Mouse (Mus musculus) liver, adult 2 months (tissue): ENCODE results near the gene Dhx34.

ENCODE experiments used
- CTCF ChIP-seq: fragments of 200-500 bp; IDR thresholded peaks from 2 replicates; pipeline ENCODE4 v1.5.1; 2011; ENCODE audit warnings: low read depth, low read length, control low read depth
- POLR2A ChIP-seq: fragments of 200-500 bp; IDR thresholded peaks from 2 replicates; pipeline ENCODE4 v1.6.1; 2011; ENCODE audit warnings: low read length, control low read depth; ENCODE audit not compliant: insufficient read depth; ENCODE audit errors: extremely low read depth

- TF ChIP-seq POLR2A = no peak
- TF ChIP-seq CTCF = no peak
Measured at GRCm38 (mm10) chr7:16155132-16155872, 66.5 kb downstream of the Dhx34 start.
